Mouse (Mus musculus) small intestine, adult 2 months (tissue): ENCODE results near the gene Cks2. TPM values are rescaled to one million over a fixed set of nuclear protein-coding genes. Genes with fewer than 3 reads are reported as not detected.
"Not testable (repeated sequence)": the region's sequence is repeated elsewhere in the genome, so short reads cannot be mapped to it uniquely, and the experiment has no call there.

Source experiments
- H3K27ac ChIP-seq: fragments of 200-500 bp; 2 replicates; pipeline ENCODE4 v1.5.1; 2012; ENCODE audit warnings: low read depth, low read length, control low read depth, inconsistent platforms; ENCODE audit not compliant: insufficient read depth
- H3K27me3 ChIP-seq: fragments of 200-500 bp; 2 replicates; pipeline ENCODE4 v1.6.1; 2012; ENCODE audit warnings: mild to moderate bottlenecking, moderate library complexity, low read length, inconsistent platforms; ENCODE audit not compliant: control insufficient read depth, insufficient read depth
- H3K36me3 ChIP-seq: fragments of 200-500 bp; 2 replicates; pipeline ENCODE4 v1.6.1; 2012; ENCODE audit warnings: mild to moderate bottlenecking, low read length, control low read depth, inconsistent platforms; ENCODE audit not compliant: control insufficient read depth, insufficient read depth
- H3K4me1 ChIP-seq: fragments of 200-500 bp; 2 replicates; pipeline ENCODE4 v1.6.1; 2012; ENCODE audit warnings: low read length, inconsistent platforms, mixed read lengths; ENCODE audit not compliant: control insufficient read depth, insufficient read depth, insufficient read length
- H3K4me3 ChIP-seq: fragments of 200-500 bp; 2 replicates; pipeline ENCODE4 v1.5.1; 2012; ENCODE audit warnings: low read depth, mild to moderate bottlenecking, control low read depth, inconsistent platforms, low read length, moderate library complexity
- CTCF ChIP-seq: fragments of 200-500 bp; IDR thresholded peaks from 2 replicates; pipeline ENCODE4 v1.5.1; 2012; ENCODE audit warnings: low read depth, mild to moderate bottlenecking, control low read depth, inconsistent platforms, low read length, moderate library complexity, mixed read lengths; ENCODE audit not compliant: insufficient replicate concordance, insufficient read length; ENCODE audit errors: extremely low read depth
- POLR2A ChIP-seq: fragments of 200-500 bp; IDR thresholded peaks from 2 replicates; pipeline ENCODE4 v1.6.1; 2012; ENCODE audit warnings: low read depth, mild to moderate bottlenecking, control low read depth, inconsistent platforms, low read length, moderate library complexity
- WGBS: fragments of 180-500 bp; shearing (Covaris S2); methylation state at CpG from one replicate; pipeline ENCODE4 v1.1.7; 2018; 5-methylcytosine and 5-hydroxymethylcytosine counted together
- polyA plus RNA-seq: library from polyadenylated mRNA; depleted of rRNA; stranded (reverse); fragments of >200 nt; gene quantifications from 2 replicates; pipeline ENCODE4 v1.2.3, GENCODE M21; 2012

Cks2 gene
- polyA plus RNA-seq, 1 experiment = 32.5 TPM

DNA sequence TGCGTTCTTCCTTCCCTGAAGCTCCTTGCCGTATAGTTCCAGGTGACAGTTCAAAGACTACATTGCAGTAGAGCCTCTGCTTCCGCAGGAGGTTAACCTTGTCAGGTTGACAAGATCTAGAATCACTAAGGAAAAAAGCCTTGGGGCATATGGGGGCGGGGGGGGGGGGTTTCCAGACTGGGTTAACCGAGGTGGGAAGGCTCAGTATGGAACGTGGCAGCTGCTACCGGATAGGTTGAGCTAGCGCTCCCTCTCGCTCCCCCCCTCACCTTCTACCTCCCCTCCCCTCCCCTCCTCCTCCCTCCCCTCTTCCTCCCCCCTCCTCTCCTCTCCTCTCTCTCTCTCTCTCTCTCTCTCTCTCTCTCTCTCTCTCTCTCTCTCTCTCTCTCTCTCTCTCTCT lies 26.4 kb upstream of the Cks2 start:
- Histone ChIP-seq H3K27me3 (no peaks in the 10 kb centered on the region; the same call in 1 of the 2 replicates), H3K27ac (no peak overlapping the region), H3K4me1 (no peaks in the 10 kb centered on the region), H3K36me3 (no peaks in the 10 kb centered on the region), H3K4me3 (no peak overlapping the region)
- 27% methylated on average over 9 of the region's 9 CpGs for WGBS
- TF ChIP-seq POLR2A = no peak
- no peak for TF ChIP-seq CTCF

DNA sequence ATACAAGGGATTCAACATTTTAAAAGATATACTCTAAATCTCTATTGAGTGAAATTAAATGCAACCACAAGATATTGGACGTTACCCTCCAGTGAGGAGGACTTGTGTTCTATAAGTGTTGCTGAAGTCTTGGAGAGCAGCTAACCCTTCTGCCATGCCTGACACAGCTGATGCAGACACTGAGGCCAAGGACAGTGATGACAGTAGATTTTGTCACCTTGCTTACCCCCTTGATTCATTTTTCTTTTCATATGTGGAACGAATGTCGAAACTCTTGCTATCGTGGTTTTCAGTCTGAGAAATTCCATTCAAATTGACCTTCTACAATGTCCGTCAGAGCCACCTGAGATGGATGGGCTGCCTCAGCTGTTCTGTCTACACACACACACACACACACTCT lies 22.4 kb upstream of the Cks2 start:
- no peaks in the 10 kb centered on the region for H3K4me1 ChIP-seq
- WGBS = 83% methylated on average over 5 of the region's 5 CpGs
- no peak overlapping the region for H3K4me3 ChIP-seq
- H3K27me3 ChIP-seq = no peaks in the 10 kb centered on the region; the same call in 1 of the 2 replicates
- no peak for TF ChIP-seq CTCF
- TF ChIP-seq POLR2A = no peak
- no peak overlapping the region for H3K27ac ChIP-seq
- no peaks in the 10 kb centered on the region for H3K36me3 ChIP-seq

- TF ChIP-seq CTCF = no peak
- TF ChIP-seq POLR2A = no peak
These were observed 21.4 kb upstream of the Cks2 start for GRCm38 (mm10) chr13:51623678-51624077.

DNA sequence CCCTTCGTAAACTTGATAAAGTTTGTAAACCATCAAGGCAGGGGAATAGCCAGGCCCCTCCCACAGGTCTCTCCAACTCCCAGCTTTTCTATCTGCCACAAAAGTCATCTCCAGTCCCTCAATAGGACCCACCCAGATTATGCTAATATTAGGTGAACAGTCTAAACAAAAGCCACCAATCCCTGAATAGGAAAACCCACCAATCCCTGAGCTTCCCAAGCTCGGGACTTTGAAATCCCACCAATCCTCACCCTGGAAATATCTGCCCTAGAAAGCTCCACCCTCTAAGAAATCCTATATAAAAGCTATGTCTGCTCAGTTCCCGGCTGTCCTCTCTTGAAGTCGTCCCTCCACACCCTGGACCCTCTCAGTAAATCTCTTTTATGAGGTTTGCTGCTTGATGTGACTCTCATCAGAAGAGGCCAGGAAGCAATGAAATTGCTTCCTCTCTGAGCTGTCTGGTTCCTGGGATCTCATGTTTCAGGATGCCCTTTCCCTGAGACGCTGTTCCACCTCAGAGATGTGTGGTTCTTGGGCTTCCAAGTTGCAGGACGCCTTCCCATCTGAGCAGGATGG lies 16.7 kb upstream of the Cks2 start:
- no peaks in the 10 kb centered on the region for H3K27me3 ChIP-seq
- 80% methylated on average over 6 of the region's 6 CpGs for WGBS
- no peaks in the 10 kb centered on the region for H3K4me1 ChIP-seq
- H3K27ac ChIP-seq = no peak overlapping the region
- no peak for TF ChIP-seq CTCF
- TF ChIP-seq POLR2A = no peak
- no peak overlapping the region for H3K4me3 ChIP-seq
- no peaks in the 10 kb centered on the region for H3K36me3 ChIP-seq

More at GRCm38 (mm10) chr13:51623678-51624077, 21.4 kb upstream of the Cks2 start:
- 75% methylated on average over 2 of the region's 2 CpGs for WGBS
- no peak overlapping the region for H3K4me3 ChIP-seq
- H3K36me3 ChIP-seq = no peaks in the 10 kb centered on the region
- no peaks in the 10 kb centered on the region for H3K4me1 ChIP-seq
- H3K27me3 ChIP-seq = no peaks in the 10 kb centered on the region; the same call in 1 of the 2 replicates
- H3K27ac ChIP-seq = no peak overlapping the region

- no peaks in the 10 kb centered on the region for H3K27me3 ChIP-seq
- 80% methylated on average over 15 of the region's 15 CpGs for WGBS
- H3K4me3 ChIP-seq = no peak overlapping the region
- no peaks in the 10 kb centered on the region for H3K4me1 ChIP-seq
- no peak for TF ChIP-seq POLR2A
- no peak for TF ChIP-seq CTCF
- no peak overlapping the region for H3K27ac ChIP-seq
- H3K36me3 ChIP-seq = peaks cover 3% of the 10 kb centered on the region; the same call in 1 of the 2 replicates
These were observed 13.6 kb upstream of the Cks2 start for GRCm38 (mm10) chr13:51631354-51631992.

DNA sequence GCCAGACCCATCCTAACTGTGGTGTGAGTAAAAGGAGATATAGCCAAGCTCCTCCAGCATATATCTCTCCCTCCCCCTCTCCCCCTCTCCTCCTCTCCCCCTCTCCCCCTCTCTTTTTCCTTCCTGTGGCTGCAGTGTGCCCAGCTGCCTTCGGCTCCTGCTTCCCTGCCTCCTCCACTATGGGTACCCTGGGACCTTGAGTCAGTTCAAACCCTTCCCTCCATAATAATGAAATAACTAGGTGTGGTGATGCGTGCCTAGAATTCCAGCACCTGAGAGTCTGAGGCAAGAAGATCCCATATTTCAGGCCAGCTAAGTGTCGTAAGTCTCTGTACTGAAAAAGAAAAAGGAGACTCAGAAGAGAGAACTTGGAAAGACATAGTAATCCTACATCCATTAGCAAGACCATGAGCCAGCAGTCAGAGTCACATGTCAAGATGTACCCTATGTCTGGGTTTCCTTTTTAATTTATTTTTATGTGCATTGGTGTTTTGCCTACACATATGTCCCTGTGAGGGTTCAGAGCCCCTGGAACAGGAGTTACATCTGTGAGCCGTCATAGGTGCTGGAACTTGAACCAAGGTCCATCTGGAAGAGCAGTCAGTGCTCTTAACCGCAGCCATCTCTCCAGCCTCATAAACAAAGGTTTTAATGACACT lies 12.3 kb upstream of the Cks2 start:
- no peak overlapping the region for H3K4me3 ChIP-seq
- 87% methylated on average over 5 of the region's 5 CpGs for WGBS
- no peaks in the 10 kb centered on the region for H3K27me3 ChIP-seq
- H3K27ac ChIP-seq = no peak overlapping the region
- H3K4me1 ChIP-seq = no peaks in the 10 kb centered on the region
- peaks cover 3% of the 10 kb centered on the region; the same call in 1 of the 2 replicates for H3K36me3 ChIP-seq
- TF ChIP-seq CTCF (no peak), POLR2A (no peak)

DNA sequence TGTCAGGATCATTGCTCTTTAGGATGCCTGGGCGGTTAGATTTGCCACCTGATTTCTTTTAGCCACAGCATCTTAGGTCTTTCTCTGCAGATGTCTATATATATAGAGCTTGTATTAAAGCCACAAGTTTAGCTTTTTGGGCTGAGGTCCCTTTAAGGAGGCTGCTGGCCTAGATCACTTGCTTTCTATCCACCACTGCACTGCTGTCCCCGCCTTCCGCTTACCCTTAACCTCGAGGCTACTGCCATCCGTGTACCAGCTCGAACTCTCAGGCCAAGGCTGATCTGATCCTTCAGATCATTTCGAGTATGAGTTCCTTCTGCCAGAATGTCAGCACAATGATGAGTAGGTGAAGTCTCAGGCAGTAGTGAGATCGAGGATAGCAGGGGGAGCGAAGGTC lies 9.6 kb upstream of the Cks2 start:
- 29% methylated on average over 6 of the region's 9 CpGs for WGBS

More for the DNA sequence above, 9.6 kb upstream of the Cks2 start:
- H3K27ac ChIP-seq, H3K36me3 ChIP-seq, H3K4me3 ChIP-seq, H3K4me1 ChIP-seq, H3K27me3 ChIP-seq: not testable (repeated sequence)
